Mouse (Mus musculus) midbrain, embryonic 11.5 days (tissue): ENCODE measurements around the gene Susd6. TPM values are rescaled to one million over a fixed set of nuclear protein-coding genes. Genes with fewer than 3 reads are reported as not detected.
"Not testable (repeated sequence)": the region's sequence is repeated elsewhere in the genome, so short reads cannot be mapped to it uniquely, and the experiment has no call there.

Experiments used
- ATAC-seq: fragments of 200-750 bp; cut with Nextera tagmentation; 2 replicates; pipeline ENCODE4 v1.8.0; 2017; ENCODE audit warnings: moderate TSS enrichment, moderate library complexity; ENCODE audit not compliant: low FRiP score
- DNase-seq: peaks from one replicate; pipeline ENCODE4 v3.0.0; 2015; ENCODE audit warnings: low spot score; ENCODE audit errors: missing footprints
- H3K27ac ChIP-seq: fragments of 300-500 bp; sonication (generic); 2 replicates; pipeline ENCODE4 v1.5.1; 2014; ENCODE audit warnings: low read depth, low read length
- H3K27me3 ChIP-seq: fragments of 300-500 bp; sonication (generic); 2 replicates; pipeline ENCODE4 v1.6.1; 2014; ENCODE audit warnings: mild to moderate bottlenecking, low read length, moderate library complexity, mixed read lengths; ENCODE audit not compliant: control insufficient read depth, insufficient read depth
- H3K36me3 ChIP-seq: fragments of 300-500 bp; sonication (generic); 2 replicates; pipeline ENCODE4 v1.6.1; 2014; ENCODE audit warnings: mild to moderate bottlenecking, low read length, moderate library complexity, mixed read lengths; ENCODE audit not compliant: control insufficient read depth, insufficient read depth
- H3K4me1 ChIP-seq: fragments of 300-500 bp; sonication (generic); 2 replicates; pipeline ENCODE4 v1.6.1; 2014; ENCODE audit warnings: low read length; ENCODE audit not compliant: control insufficient read depth, insufficient read depth
- H3K4me2 ChIP-seq: fragments of 300-500 bp; sonication (generic); 2 replicates; pipeline ENCODE4 v1.6.1; 2014; ENCODE audit warnings: mild to moderate bottlenecking, moderate library complexity
- H3K4me3 ChIP-seq: fragments of 300-500 bp; sonication (generic); 2 replicates; pipeline ENCODE4 v1.5.1; 2014; ENCODE audit warnings: low read depth, low read length
- H3K9ac ChIP-seq: fragments of 300-500 bp; sonication (generic); 2 replicates; pipeline ENCODE4 v1.6.1; 2014; ENCODE audit warnings: low read length
- H3K9me3 ChIP-seq: fragments of 300-500 bp; sonication (generic); 2 replicates; pipeline ENCODE4 v1.6.1; 2016; ENCODE audit warnings: low read length; ENCODE audit not compliant: control insufficient read depth
- WGBS: fragments of 180-500 bp; shearing (Covaris S2); extraction: QIAGEN DNeasy Blood & Tissue Kit; methylation state at CpG from one replicate; pipeline ENCODE4 v1.1.7; 2014; 5-methylcytosine and 5-hydroxymethylcytosine counted together
- polyA plus RNA-seq: library from polyadenylated mRNA; unstranded; fragments of >200 nt; fragmentation: Nextera tagmentation; extraction: Ambion mirVana; gene quantifications from 2 replicates; pipeline ENCODE4 v1.2.1, GENCODE M21; 2014

Susd6 gene
- polyA plus RNA-seq, 1 experiment from 2014 or later, result 18.4 TPM

GRCm38 (mm10) chr12:80814529-80814928, 24.2 kb downstream of the Susd6 start:
- H3K27me3 ChIP-seq, result no peaks in the 10 kb centered on the region
- no peak overlapping the region for H3K4me3 ChIP-seq
- no peaks in the 10 kb centered on the region for H3K36me3 ChIP-seq
- DNase-seq (no peak), ATAC-seq (no peak)
- peaks cover 9% of the 10 kb centered on the region for H3K4me1 ChIP-seq
- H3K9ac ChIP-seq, result no peak overlapping the region
- no peak overlapping the region for H3K4me2 ChIP-seq
- H3K9me3 ChIP-seq, result no peaks in the 10 kb centered on the region
- WGBS, result 84% methylated on average over 3 of the region's 3 CpGs
- no peak overlapping the region for H3K27ac ChIP-seq

DNA sequence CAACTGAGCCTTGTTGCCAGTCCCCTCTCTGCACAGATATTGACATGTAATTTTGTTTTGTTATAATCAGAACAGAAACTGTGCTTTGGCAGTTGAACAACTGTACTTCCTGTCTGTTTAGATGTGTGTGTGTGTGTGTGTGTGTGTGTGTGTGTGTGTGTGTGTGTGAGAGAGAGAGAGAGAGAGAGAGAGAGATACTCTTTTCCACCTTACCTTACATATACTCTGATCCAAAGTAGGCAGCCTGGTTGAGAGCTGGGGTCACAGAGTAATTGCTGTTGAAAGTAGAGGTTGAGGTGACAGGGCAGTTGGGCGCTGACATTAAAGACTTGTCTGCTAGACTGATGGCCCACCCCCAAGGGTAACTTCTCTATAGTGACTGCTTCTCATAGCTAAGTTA, 25.0 kb downstream of the Susd6 start:
- H3K27me3 ChIP-seq, result no peaks in the 10 kb centered on the region
- H3K9me3 ChIP-seq, result no peaks in the 10 kb centered on the region
- no peaks in the 10 kb centered on the region for H3K36me3 ChIP-seq
- no peak overlapping the region for H3K4me3 ChIP-seq
- H3K4me1 ChIP-seq, result peaks cover 9% of the 10 kb centered on the region
- ATAC-seq (no peak), DNase-seq (no peak)
- H3K9ac ChIP-seq, result no peak overlapping the region
- H3K27ac ChIP-seq, result no peak overlapping the region
- 77% methylated on average over 1 of the region's 1 CpGs for WGBS
- no peak overlapping the region for H3K4me2 ChIP-seq

DNA sequence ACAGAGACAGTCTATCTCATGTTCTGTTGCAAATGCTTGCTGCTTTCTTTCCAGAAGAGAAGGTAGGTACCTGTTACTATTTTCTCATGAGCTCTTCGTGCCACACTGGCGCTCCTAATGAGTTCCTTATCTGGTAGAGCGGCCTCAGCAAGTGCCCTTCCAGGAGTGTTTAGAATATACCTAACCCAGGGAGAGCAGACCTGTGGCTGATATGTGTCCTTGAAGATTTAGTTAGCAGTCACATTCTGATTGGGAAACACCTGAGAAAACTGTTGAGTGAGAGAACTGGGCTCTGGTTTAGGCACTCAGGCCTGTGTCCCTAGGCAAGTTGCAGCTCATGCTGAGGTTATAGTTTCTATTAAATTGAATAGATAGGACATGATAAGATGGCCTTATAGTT, 25.6 kb downstream of the Susd6 start:
- DNase-seq (no peak), ATAC-seq (no peak)
- H3K27ac ChIP-seq, result peak overlapping the region; percentile 4; the same call in 1 of the 2 replicates
- no peaks in the 10 kb centered on the region for H3K27me3 ChIP-seq
- H3K4me3 ChIP-seq, result no peak overlapping the region
- H3K36me3 ChIP-seq, result no peaks in the 10 kb centered on the region
- no peak overlapping the region for H3K4me2 ChIP-seq
- 91% methylated on average over 3 of the region's 3 CpGs for WGBS
- no peaks in the 10 kb centered on the region for H3K9me3 ChIP-seq
- peaks cover 9% of the 10 kb centered on the region for H3K4me1 ChIP-seq
- no peak overlapping the region for H3K9ac ChIP-seq

DNA sequence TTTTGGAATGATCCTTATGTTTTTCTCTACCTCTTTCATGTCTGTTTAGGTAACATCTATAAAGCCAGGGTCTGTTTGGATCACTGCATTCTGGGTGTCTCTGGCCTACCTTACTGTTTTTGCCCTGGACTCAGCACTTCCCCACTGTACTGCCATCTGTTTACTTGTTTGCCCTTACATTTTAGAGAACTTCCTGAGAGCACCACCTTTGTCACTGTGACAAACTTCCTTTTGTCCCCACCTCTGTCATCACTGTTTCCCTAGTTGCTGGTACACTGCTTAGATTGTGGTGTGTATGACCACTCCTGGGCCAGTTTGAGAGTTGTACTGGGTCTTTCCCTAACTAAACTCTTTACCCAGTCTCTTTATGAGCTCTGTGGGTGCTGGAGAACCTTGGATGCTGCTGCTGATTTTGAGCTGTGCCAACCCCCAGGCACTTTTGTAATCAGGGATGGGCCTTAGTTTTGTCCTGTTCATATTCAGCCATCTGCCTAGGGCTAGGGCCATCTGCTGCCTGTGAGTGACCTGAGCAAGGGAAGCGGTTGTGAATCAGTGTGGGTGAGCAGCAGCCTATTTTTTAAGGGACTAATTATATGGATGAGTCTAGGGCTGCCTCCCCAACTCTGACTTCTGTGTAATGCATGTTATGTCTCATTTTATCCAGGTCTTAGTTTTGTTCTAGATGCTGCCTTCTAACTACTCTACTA, 26.2 kb downstream of the Susd6 start:
- Histone ChIP-seq H3K9ac (no peak overlapping the region), H3K4me3 (no peak overlapping the region), H3K4me2 (peak overlapping the region; percentile 9; the same call in 1 of the 2 replicates), H3K4me1 (peaks cover 9% of the 10 kb centered on the region), H3K36me3 (no peaks in the 10 kb centered on the region), H3K27ac (peak overlapping the region; percentile 4), H3K9me3 (no peaks in the 10 kb centered on the region), H3K27me3 (no peaks in the 10 kb centered on the region)
- ATAC-seq, result peak; percentile 61; the same call in 1 of the 2 replicates
- no peak for DNase-seq
- WGBS, result 46% methylated on average over 1 of the region's 1 CpGs

GRCm38 (mm10) chr12:80817697-80818235, 27.5 kb downstream of the Susd6 start:
- Histone ChIP-seq H3K27ac (no peak overlapping the region), H3K9ac (no peak overlapping the region), H3K4me2 (no peak overlapping the region), H3K9me3 (no peaks in the 10 kb centered on the region), H3K36me3 (no peaks in the 10 kb centered on the region), H3K4me1 (peaks cover 2% of the 10 kb centered on the region; the same call in 1 of the 2 replicates), H3K27me3 (no peaks in the 10 kb centered on the region), H3K4me3 (no peak overlapping the region)
- DNase-seq (no peak), ATAC-seq (no peak)

GRCm38 (mm10) chr12:80819020-80819419, 28.7 kb downstream of the Susd6 start:
- H3K4me1 ChIP-seq, result not testable (repeated sequence)

DNA sequence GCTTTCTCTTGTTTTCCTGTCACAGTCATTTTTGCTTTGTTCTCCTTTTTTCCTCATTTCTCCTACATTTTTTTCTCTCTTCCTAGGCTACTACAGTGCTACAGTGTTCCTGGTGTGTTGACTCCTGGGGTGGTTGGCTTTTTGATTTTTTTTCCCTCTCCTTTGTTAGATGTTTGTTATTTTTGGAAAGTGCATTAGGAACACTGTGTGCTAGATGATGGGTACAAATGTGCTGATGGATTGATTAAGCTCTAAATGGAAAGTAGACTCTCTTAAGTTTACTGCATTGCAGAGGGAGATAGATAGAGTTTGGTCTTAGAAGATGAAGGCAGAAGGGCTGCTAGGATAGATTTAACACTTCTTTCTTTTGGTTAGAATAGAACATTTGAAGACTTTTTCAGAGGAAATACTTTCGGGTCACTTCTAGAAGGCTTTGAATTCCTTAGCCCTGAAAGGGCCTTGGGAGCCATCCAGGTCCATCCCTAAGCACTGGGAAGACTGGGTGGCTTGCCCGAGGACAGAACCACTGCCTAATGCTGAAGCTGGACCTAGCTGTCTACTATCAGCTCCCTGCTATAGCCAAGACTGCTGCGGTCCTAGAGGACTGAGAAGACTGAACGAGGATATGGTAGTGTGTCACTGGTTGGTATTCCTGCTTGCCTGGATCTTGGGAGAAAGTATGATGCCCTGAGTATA, 31.1 kb downstream of the Susd6 start:
- 86% methylated on average over 4 of the region's 4 CpGs for WGBS
- ATAC-seq (no peak), DNase-seq (no peak)
- H3K27ac ChIP-seq, result no peak overlapping the region
- no peaks in the 10 kb centered on the region for H3K36me3 ChIP-seq
- no peak overlapping the region for H3K4me2 ChIP-seq
- H3K4me3 ChIP-seq, result no peak overlapping the region
- H3K9me3 ChIP-seq, result no peaks in the 10 kb centered on the region
- H3K9ac ChIP-seq, result no peak overlapping the region
- H3K27me3 ChIP-seq, result no peaks in the 10 kb centered on the region
- H3K4me1 ChIP-seq, result no peaks in the 10 kb centered on the region

More at GRCm38 (mm10) chr12:80819020-80819419, 28.7 kb downstream of the Susd6 start:
- not testable (repeated sequence) for H3K27me3 ChIP-seq, H3K9ac ChIP-seq, H3K9me3 ChIP-seq, H3K27ac ChIP-seq, ATAC-seq, H3K4me3 ChIP-seq, H3K36me3 ChIP-seq, H3K4me2 ChIP-seq, DNase-seq
- 86% methylated on average over 2 of the region's 2 CpGs for WGBS

- H3K36me3 ChIP-seq, result no peaks in the 10 kb centered on the region
- WGBS, result 95% methylated on average over 7 of the region's 7 CpGs
- no peaks in the 10 kb centered on the region for H3K27me3 ChIP-seq
- H3K9me3 ChIP-seq, result no peaks in the 10 kb centered on the region
- H3K4me3 ChIP-seq, result no peak overlapping the region
- no peak overlapping the region for H3K4me2 ChIP-seq
- H3K27ac ChIP-seq, result no peak overlapping the region
- H3K9ac ChIP-seq, result no peak overlapping the region
- ATAC-seq, result no peak
- no peak for DNase-seq
- no peaks in the 10 kb centered on the region for H3K4me1 ChIP-seq
Measured at GRCm38 (mm10) chr12:80822533-80822932, 32.2 kb downstream of the Susd6 start.

DNA sequence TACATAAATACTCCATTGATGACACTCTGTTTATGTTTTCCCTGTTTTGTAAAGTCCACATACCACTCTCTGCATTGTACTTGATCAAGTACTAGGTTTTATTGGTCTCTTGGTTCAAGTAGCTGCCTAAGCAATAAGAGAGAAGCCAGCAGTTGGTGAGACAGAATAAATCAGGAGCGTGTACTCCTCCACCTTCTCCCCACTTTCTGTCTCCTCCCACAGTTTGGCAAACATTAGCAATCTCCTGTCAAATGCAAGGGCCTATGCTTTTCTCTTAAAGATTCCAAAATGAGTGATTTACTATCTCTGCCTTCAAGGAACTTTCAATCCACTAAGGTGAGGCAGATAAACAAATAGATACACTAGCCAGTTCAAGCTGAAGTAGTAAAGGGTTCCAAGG, 33.9 kb downstream of the Susd6 start:
- Histone ChIP-seq H3K27me3 (no peaks in the 10 kb centered on the region), H3K9ac (no peak overlapping the region), H3K36me3 (no peaks in the 10 kb centered on the region), H3K4me2 (no peak overlapping the region), H3K4me1 (no peaks in the 10 kb centered on the region), H3K4me3 (no peak overlapping the region), H3K27ac (no peak overlapping the region), H3K9me3 (no peaks in the 10 kb centered on the region)
- DNase-seq, result peak; percentile 70
- no peak for ATAC-seq
- 81% methylated on average over 1 of the region's 1 CpGs for WGBS
